Mouse (Mus musculus): ENCODE data around the gene Cdc42bpb.
A peak's percentile ranks its signal among the peaks of the same experiment; 100 is the strongest.

Cdc42bpb gene

DNA sequence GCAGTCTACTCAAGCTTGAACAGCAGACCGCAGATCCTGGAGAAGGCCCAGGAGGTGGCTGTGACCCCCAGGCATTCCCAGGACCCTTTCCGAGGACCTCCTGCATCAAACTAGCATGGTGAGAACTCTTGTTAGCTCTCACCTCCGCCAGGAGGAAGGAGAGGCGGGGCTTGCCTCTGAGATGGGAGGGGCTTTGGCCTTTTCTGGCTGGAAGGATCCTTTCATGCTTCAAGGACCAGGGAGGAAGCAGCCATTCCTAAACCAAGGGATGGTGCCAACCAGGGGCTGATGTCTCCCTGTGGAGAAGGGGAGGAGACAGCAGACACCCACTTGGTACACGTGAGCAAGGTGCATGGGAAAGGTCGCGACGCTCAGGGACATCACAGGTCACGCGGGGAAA is 93.0 kb downstream of the Cdc42bpb start:
- no peak for DNase-seq (ENCODE audit: low read depth)

DNA sequence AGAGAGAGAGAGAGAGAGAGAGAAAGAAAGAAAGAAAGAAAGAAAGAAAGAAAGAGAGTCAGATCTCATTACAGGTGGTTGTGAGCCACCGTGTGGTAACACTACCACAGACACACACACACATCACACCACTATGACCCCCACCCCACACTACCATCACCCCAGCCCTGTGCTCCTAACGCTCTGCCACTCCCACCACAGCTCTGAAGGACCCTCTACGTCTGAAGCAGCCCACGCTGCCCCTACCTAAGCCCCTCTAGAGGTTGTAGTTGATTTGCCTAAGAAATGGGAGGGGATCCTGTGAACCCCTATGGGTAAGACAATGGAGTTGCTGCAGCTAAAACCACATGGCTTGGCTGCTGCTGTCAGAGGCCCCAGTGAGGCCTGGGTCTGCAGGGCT is 93.9 kb downstream of the Cdc42bpb start:
- DNase-seq (ENCODE audit: low read depth): no peak

DNA sequence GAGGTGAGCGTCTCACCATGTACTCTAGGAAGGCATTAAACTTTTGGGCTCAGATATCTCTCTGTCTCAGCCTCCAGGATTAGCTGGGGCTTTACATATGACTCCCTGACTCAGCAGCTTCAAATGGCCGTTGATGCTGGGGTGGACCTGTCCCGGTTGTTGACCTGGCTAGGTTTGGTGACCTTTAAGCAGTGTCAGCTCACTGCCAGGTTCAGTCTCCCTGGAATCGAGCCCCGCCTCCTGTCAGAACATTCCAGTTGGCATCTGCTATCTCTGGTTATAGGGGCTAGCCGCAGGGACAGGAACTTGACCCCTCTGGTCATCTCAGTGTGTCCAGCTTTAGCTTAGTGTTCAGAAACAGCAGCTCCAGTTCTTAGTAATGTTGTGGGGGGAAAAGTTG is 101.1 kb downstream of the Cdc42bpb start:
- no peak for DNase-seq (ENCODE audit: low read depth)

DNA sequence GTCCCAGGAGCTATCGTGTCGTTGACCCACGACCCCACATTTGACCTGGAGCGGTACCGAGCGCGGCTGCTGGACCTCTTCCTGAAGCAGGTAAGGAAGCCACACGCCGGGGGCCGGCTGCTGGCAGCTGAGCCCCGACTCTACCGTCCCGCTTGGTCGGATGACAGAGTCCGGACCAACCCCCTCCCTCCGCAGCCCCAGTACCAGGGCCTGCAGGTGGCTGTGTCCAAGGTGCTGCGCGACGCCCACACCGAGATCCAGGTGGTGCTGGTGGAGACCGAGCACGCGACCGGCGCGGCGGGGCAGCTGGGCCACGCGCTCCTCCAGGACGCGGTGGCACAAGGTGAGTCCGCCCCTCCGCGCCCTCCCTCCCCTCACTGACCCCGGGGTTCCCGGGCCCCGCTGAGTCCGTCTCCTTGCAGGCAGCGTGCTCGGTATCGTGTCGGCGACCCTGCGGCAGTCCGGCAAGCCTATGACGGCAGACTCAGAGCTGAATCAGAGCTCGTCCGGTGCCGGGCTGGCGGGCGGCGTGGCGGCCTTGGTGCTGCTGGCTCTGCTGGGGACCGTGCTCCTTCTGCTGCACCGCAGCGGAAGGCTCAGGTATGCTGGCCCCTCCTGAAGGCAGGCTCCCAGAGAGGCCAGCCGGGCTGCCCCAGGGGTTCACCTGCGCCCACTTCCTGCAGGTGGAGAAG is 102.2 kb downstream of the Cdc42bpb start:
- DNase-seq (ENCODE audit: low read depth): no peak

DNA sequence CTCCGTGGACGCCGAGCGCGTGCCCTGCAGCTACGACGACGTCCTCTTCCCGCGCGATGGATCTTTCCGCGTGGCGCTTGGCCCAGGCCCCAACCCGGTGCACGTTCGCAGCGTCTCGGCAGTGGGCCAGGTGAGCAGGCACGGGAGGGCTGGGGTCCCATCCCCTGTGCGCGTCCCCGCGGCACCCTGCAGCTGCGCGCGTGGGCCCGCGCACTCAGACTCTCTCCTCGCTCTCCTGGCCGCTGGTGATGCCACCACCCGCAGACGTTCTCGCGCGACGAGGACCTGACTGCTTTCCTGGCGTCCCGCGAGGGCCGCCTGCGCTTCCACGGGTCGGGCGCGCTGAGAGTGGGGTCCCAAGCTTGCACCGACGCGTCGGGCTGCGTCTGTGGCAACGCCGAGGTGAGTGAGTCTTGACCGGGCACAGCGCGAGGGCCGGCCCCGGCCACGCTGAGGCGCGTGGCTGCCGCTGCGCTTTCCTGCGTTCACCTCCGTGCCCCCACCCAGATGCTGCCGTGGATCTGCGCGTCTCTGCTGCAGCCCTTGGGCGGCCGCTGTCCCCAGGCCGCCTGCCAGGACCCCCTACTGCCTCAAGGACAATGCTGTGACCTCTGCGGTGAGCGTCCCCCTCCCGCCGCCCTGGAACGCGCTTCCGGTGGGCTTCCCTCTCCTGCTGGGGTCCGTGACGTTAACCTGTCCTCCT is 102.9 kb downstream of the Cdc42bpb start:
- no peak for DNase-seq (ENCODE audit: low read depth)

DNA sequence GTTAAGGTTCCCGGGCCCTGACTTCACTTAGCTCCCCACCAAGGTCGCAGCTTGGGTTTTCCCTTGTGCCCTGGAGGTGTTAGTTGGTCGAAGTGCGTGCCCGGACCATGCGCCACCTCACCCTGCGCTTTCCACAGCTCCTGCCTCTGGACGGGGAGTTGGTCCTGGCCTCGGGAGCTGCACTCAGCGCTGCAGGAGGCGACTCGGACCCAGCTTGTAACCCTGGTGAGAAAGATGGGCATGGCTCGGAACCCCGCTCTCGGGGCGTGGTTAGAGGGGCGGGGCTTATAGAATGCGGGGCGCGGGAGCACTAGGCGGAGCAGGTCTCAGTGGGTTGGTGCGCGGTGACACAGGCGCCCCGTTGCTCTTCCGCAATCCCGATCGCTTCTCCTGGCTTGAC is 103.5 kb downstream of the Cdc42bpb start:
- no peak for DNase-seq (ENCODE audit: low read depth)

DNA sequence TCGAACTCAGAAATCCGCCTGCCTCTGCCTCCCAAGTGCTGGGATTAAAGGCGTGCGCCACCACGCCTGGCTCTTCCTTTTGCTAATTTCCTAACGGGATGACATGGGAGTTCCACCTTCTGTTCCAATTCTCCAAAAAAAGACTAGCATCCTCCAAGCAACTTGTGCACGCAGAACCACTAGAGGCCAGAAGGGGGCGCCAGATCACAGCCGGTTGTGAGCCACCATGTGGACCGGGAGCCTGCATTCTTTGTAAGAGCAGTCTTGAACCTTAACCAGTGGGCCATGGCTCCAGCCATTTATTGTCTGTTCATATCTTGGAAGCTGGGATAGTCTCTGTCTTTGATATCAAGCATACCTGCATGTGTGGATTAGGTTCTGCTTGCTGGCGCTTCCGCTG is 105.1 kb downstream of the Cdc42bpb start:
- DNase-seq (ENCODE audit: low read depth): peak; percentile 87

DNA sequence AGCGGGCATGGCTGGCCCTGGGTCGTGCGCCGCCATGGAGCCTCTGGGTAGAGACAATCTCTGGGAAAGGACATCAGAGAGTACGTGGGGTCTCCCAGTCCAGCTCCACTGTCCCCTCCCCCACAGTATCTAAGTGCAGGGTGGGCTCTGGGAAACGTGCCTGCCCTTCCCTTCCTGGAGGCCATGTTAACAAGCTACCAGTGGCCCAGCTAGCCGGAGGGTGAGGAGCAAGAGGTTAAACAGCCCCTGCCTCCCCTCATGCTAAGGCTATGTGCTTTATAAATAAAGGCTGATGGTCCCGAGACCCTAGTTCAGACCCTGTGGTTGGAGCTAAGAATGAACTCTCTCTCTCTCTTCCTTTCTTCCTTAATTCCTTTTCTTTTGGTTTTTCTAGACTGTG is 105.6 kb downstream of the Cdc42bpb start:
- no peak for DNase-seq (ENCODE audit: low read depth)

DNA sequence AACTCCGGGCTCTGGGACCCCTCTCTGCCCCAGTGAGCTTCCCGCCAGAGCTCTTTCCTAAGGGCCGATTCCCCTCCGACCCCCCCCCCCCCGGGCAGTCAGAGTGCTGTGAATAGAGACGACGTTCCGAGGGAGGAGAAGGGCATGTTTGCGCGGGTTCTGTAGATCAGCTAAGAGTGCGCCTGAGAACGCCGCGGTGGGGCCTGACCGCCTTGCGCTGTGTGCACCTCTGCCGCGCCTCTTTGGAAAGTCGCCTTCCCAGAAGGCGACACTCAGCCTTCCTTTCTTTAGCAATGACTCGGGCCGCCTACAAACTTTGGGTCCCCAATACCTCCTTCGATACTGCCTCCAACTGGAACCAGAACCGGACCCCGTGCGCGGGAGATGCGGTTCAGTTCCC is 106.1 kb downstream of the Cdc42bpb start:
- DNase-seq (ENCODE audit: low read depth): no peak

DNA sequence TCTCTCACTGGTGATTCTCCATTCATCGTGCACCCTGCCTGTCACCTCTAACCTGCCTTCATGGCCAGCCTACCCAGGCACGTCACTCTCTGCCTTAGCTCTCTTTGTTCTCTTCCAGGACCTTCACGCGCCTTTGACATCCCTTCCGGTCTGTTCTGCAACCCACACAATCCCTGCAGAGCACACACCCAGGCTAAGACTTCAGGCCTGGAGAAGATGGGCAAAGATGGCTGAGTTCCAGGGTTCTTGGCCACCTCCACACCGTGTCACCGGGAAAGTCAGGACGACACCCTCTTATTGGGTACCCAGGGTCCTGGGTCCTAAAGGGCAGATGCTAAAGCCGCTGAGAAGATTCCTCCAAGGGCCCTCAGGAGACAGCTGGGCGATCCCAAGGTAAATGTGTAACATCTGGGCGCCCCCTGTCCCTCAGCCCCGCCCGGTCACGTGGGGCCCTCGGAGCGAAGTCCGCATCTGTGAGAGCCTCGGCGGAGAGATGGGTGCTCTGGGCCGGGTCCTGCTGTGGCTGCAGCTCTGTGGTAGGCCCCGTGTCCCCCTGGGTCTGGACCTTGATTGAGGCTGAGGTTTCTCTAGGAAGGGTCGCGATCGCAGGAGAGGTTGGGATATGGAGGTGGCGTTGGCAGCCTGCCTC is 106.8 kb downstream of the Cdc42bpb start, which contains the start of gene Amn:
Gene Amn, plus strand, starts transcription at position 467 of the 649 bp plus-strand sequence.
- DNase-seq (ENCODE audit: low read depth): no peak

DNA sequence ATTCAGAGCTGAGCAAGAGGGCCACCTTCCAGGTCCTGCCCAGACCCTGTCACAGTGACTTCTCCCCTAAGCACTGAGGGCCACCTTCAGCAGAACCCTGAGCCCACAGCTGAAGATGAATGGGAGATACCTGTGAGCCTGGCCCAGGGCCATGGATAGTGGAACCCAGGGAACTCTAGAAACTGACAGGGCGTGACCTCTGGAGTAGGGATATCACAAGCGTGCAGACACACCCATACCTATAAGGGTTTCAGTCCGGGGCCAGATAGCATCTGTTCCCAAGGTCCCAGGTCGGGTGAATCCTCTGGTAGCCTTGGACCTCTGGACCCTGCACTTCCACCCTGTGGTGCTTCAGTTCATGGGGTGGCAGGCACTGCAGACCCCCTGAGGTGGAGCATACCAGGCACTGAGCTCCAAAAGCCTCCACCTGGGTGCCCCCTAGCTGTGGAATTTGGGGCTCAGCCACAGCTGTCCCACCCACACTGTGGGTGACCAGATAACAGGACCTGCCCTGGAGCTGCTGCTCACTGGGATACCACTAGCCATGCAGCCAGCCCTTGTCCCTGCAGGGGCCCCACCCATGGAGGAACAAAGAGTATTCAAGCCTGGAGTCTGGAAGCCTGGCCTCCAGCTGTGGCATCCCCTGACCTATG is 109.7 kb downstream of the Cdc42bpb start:
- DNase-seq (ENCODE audit: low read depth): no peak

DNA sequence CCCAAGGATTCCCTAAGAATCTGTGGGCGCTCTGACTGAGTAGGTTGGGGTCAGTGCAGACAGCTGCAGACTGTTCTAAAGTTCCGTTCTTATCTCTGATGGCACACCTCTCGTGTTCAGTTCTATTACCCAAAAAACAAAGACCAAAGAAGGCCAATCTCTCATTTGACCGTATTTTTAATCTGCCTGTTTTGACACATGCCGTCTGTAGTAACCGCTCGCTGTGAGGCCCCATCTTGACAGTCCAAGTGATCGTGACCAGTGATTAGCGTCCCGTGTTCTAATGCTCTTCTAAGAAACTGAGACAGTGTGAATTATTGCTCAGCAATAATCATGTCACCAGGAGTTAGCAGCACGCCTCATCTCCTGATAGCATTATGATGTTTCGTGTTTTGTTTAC is 110.9 kb downstream of the Cdc42bpb start:
- no peak for DNase-seq (ENCODE audit: low read depth)

DNA sequence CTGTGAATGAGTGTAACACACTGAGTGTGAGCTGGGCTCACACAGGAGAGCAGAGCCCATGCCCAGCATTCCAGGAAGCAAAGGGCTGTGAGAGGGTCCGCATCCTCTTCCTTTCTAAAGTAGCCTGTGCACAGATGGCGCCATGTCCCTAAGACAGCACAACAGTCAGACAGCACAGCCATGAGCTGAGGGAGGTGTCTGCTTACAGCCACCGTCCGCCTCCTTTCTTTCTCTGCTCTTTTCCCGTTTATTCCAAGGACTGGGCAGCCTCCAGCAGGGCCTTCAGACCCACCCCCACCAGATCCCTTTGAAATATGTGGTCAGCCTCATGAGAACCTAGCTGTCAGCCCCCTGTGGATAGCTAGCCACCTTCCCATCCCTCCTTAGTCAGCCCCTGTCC is 112.3 kb downstream of the Cdc42bpb start:
- no peak for DNase-seq (ENCODE audit: low read depth)

DNA sequence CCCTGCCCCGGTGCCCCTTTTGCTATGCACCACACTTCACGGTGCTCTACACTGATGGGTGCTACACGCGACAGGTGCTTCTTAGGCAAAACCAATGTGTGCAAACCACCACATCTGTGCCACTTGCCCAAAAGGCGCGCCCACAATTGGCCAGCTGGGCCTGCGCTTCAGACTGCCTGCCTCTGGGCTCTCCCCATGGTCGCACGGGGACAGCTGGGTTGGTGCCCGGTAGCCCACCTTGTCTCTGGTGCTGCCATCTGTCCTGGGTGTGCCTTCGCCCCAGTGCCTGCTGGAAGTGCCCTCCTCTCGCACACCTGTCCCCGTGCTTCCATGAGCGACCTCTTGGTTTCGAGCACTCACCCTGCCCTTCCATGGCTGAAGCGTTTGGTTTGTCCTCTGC is 113.9 kb downstream of the Cdc42bpb start:
- no peak for DNase-seq (ENCODE audit: low read depth)

DNA sequence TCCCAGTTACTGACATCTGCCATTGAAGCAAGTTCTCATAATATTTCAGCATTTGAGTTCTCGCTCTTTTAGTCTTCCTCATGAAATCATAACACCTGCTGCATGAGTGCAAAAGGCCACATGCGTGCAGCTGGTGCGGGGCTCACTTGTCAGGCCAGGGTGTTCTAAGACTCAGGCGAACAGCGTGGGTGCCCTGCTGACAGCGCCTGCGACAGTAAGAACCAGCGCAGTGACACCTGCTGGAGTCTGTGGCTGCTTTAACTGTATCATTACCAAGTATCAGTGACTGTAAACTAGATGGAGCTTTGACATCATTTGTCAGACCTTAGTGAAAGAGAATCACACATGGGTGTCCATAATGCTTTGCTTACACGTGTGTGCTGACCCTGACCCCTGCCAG is 126.3 kb downstream of the Cdc42bpb start:
- DNase-seq (ENCODE audit: low read depth): no peak

DNA sequence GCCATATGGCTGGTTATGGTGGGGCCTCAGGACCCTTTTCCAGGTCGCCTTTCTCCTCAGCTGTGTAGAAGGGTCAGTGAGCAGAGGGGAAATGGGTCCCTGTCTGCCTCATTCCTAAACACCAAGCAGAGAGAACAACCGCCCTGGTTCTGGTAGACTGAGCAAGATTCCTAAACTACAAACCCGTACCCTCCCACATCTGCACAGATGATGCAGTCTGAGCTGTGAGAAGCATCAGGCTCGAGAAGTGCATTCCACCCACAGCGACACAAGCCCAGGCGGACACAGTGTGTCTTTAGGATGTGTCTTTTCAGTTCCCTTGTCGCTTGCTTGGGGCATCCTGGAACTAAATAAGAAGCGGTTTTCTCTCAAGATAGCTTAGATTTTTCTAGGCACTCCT is 127.4 kb downstream of the Cdc42bpb start:
- no peak for DNase-seq (ENCODE audit: low read depth)

DNA sequence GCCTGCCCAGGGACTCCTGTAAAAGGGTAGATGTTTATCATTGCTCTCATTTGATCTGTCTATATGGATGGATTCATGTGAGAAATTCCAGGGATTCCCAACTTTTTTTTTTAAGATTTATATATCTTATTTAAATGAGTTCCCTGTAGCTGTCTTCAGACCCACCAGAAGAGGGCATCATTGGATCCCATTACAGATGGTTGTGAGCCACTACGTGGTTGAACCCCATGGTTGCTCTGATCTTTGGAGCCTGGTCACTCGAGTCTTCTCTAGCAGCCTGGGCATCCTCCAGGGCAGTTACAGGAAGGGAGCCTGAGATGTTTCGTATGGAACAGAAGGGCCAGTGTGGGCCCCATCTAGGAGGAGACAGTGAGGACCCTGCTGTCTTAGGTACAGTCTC is 128.4 kb downstream of the Cdc42bpb start:
- peak; percentile 46 for DNase-seq (ENCODE audit: low read depth)

DNA sequence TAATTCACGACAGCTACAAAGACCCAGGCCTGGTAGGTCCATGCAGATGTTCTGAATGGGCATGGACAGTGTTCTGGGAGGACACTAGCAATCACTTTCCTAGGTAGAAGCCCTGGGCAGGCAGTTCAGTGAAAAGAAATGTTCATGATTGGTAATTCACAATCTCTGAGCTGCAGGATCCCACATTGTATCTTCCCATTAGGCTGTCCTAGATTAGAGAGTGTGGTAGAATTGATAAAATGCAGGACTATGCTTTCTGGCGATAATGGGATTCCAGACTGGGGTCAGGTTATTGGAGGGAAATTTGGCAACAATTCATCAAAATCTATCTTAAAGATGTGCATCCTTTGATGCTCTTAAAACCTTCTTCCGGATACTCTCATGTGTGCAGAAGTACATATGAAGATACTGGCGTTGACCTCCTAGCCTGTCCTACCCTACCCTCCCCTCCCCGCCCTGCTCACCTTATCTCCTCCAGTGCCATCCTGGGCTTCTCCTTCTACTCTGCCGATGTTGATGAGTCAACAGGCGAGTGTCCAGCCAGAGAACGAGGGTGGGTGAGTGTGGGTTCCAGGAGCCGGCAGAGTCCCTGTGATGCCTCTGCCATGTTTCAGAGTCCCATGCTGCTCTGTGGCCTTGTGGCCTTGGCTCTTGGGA is 130.6 kb downstream of the Cdc42bpb start:
- no peak for DNase-seq (ENCODE audit: low read depth)

DNA sequence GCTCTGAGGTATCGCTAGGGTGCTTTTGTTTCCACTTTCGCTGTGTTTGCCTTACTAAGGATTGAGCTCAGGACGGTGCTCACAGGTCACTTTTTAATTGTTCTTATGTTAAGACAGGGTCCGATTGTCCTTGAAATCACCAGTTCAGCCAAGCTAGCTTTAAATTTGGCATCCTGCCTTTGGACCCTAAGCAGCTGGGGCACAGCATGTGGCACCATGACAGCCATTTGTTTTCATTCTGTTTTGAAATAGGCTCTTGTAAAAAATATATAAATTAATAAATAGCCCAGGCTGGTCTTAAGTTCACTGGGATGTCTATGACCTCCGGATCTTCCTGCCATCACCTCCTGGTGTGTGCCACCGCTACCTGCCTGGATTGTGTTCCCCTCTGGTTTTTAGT is 132.4 kb downstream of the Cdc42bpb start:
- no peak for DNase-seq (ENCODE audit: low read depth)

DNA sequence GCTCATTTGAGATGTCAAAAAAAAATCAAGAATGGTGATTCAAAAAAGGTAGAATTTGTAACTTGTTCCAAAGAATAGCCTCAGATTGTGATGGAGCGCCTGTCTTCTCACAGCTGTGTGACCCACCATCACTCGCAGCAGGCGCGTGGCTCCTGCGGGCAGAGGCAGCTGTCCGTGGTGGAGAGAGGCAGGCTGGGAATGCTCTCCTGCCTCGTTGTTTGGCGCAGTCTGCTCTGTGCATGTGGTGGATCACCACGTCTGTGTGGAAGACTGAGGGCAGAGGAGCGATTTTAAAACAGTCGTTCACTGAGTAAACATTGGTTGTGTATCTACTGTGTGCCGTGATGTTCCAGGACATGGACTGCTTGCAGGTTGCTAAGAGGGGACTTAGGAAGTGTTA is 133.8 kb downstream of the Cdc42bpb start:
- no peak for DNase-seq (ENCODE audit: low read depth)
